Mouse (Mus musculus): ENCODE measurements around the gene BC049352. TPM values are rescaled to one million over a fixed set of nuclear protein-coding genes. Genes with fewer than 3 reads are reported as not detected.

Gene BC049352
- polyA plus RNA-seq, 1 experiment: not detected

- Histone ChIP-seq H3K4me1 (ENCODE audit: control insufficient read depth, insufficient read depth, low read length) (no peaks in the 10 kb centered on the region), H3K4me3 (replicated peaks; ENCODE audit: extremely low read depth, low read depth, low read length) (no peak overlapping the region)
- WGBS: 48% methylated on average over 7 of the region's 7 CpGs
- no peak for DNase-seq
- TF ChIP-seq POLR2A (IDR thresholded peaks at IDR 0.05; ENCODE audit: borderline replicate concordance, extremely low read depth, low read depth, low read length): no peak
- TF ChIP-seq CTCF (IDR thresholded peaks at IDR 0.05; ENCODE audit: insufficient read depth, low read length): no peak
Measured at GRCm38 (mm10) chr9:45236744-45237143, 54.9 kb downstream of the BC049352 start.

- TF ChIP-seq CTCF (IDR thresholded peaks at IDR 0.05; ENCODE audit: insufficient read depth, low read length): no peak
- TF ChIP-seq POLR2A (IDR thresholded peaks at IDR 0.05; ENCODE audit: borderline replicate concordance, extremely low read depth, low read depth, low read length): no peak
- Histone ChIP-seq H3K4me1 (ENCODE audit: control insufficient read depth, insufficient read depth, low read length) (no peaks in the 10 kb centered on the region), H3K4me3 (replicated peaks; ENCODE audit: extremely low read depth, low read depth, low read length) (no peak overlapping the region)
- DNase-seq: no peak
- 69% methylated on average over 5 of the region's 5 CpGs for WGBS
Measured at GRCm38 (mm10) chr9:45241397-45241796, 59.6 kb downstream of the BC049352 start.

DNA sequence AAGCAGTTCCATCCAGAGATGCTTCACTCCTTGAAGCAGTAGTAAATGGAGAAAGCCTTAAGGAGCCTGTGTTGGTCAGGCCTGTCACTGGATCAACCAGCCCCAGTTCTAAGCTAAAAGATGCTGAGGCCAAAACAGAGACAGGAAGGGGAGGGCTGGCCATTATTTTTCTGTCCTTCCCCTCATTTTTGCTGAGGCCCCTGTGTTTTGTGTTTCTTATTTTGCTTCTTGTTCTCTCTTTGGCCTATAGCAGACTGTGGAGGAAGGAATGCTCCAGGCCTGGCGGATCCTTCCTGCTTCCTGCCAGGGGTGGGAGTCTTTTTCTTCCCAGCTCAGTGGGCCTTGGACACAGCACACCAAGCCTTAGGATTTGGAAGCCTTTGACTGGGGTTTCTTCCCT lies 63.6 kb downstream of the BC049352 start:
- Histone ChIP-seq H3K4me3 (replicated peaks; ENCODE audit: extremely low read depth, low read depth, low read length) (no peak overlapping the region), H3K4me1 (ENCODE audit: control insufficient read depth, insufficient read depth, low read length) (no peaks in the 10 kb centered on the region)
- no peak for DNase-seq
- TF ChIP-seq CTCF (IDR thresholded peaks at IDR 0.05; ENCODE audit: insufficient read depth, low read length) (no peak), POLR2A (IDR thresholded peaks at IDR 0.05; ENCODE audit: borderline replicate concordance, extremely low read depth, low read depth, low read length) (no peak)
- 64% methylated on average over 1 of the region's 1 CpGs for WGBS

DNA sequence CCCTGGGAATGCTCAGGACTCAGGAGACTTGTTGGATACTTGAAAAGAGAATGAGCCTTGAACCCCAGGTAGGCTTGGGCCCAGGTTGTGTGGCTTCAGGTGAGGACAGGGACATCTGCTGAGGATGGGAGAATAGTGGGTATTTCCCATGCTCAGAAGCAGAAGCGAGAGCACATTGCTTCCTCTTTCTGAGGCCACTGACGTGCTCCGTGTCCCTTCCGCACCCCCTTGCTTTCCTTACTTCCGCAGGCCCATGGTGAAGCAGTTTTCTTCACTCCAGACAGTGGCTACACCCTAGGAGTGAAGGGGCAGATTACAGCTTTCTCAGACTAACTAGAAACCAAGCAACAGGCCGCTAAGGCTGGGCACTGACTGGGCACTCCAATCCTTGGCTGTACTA lies 64.3 kb downstream of the BC049352 start:
- TF ChIP-seq CTCF (IDR thresholded peaks at IDR 0.05; ENCODE audit: insufficient read depth, low read length): no peak
- TF ChIP-seq POLR2A (IDR thresholded peaks at IDR 0.05; ENCODE audit: borderline replicate concordance, extremely low read depth, low read depth, low read length): no peak
- no peaks in the 10 kb centered on the region for H3K4me1 ChIP-seq (ENCODE audit: control insufficient read depth, insufficient read depth, low read length)
- no peak for DNase-seq
- 72% methylated on average over 6 of the region's 6 CpGs for WGBS
- no peak overlapping the region for H3K4me3 ChIP-seq (replicated peaks; ENCODE audit: extremely low read depth, low read depth, low read length)

- H3K4me1 ChIP-seq (ENCODE audit: control insufficient read depth, insufficient read depth, low read length): no peaks in the 10 kb centered on the region
- no peak overlapping the region for H3K4me3 ChIP-seq (replicated peaks; ENCODE audit: extremely low read depth, low read depth, low read length)
- no peak for DNase-seq
- TF ChIP-seq POLR2A (IDR thresholded peaks at IDR 0.05; ENCODE audit: borderline replicate concordance, extremely low read depth, low read depth, low read length): no peak
- TF ChIP-seq CTCF (IDR thresholded peaks at IDR 0.05; ENCODE audit: insufficient read depth, low read length): no peak
- WGBS: 54% methylated on average over 2 of the region's 2 CpGs
Measured at GRCm38 (mm10) chr9:45247536-45247935, 65.7 kb downstream of the BC049352 start.

DNA sequence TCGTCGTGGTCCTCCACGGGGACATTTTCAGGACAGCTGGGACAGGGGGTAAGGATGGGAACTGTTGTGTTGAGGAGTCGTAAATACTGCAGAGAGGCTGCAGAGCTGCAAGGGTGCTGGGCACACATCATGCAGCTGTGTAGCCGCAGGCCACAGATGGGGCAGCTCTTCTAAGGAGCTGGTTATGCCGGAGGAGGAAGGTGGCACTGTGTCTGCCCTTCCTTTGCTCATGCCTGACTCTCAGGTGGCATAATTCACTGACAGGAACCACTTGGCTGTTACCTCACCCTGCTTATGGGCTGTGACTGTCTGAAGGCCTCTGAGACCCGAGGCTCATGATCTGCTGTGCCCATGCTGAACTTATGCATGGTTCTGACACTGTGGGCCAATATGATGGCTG lies 68.5 kb downstream of the BC049352 start:
- Histone ChIP-seq H3K4me1 (ENCODE audit: control insufficient read depth, insufficient read depth, low read length) (no peaks in the 10 kb centered on the region), H3K4me3 (replicated peaks; ENCODE audit: extremely low read depth, low read depth, low read length) (no peak overlapping the region)
- DNase-seq: no peak
- 81% methylated on average over 7 of the region's 7 CpGs for WGBS
- TF ChIP-seq CTCF (IDR thresholded peaks at IDR 0.05; ENCODE audit: insufficient read depth, low read length) (no peak), POLR2A (IDR thresholded peaks at IDR 0.05; ENCODE audit: borderline replicate concordance, extremely low read depth, low read depth, low read length) (no peak)

DNA sequence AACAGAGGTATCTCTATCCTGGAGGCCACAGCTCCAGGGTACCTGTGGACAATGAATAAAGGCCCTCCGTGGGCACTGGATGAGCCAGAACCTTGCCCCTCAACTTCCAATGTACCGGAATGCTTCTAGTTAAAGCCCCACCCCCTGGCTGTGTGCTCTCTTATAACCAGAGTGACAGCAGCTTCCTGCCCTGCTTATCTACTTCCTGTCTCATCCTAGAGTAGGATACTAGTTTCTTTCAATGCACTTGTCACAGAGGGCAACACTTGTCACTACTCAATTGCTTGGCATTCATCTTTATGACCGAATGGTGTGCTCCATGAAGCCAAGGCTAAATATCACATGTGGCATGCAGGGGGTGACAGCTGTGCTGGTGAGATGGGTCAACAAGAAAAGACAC lies 69.5 kb downstream of the BC049352 start:
- TF ChIP-seq POLR2A (IDR thresholded peaks at IDR 0.05; ENCODE audit: borderline replicate concordance, extremely low read depth, low read depth, low read length): no peak
- no peak for TF ChIP-seq CTCF (IDR thresholded peaks at IDR 0.05; ENCODE audit: insufficient read depth, low read length)
- no peak overlapping the region for H3K4me3 ChIP-seq (replicated peaks; ENCODE audit: extremely low read depth, low read depth, low read length)
- no peaks in the 10 kb centered on the region for H3K4me1 ChIP-seq (ENCODE audit: control insufficient read depth, insufficient read depth, low read length)
- 44% methylated on average over 3 of the region's 3 CpGs for WGBS
- no peak for DNase-seq

GRCm38 (mm10) chr9:45251990-45252389 lies 70.2 kb downstream of the BC049352 start:
- no peak for DNase-seq
- no peak for TF ChIP-seq CTCF (IDR thresholded peaks at IDR 0.05; ENCODE audit: insufficient read depth, low read length)
- TF ChIP-seq POLR2A (IDR thresholded peaks at IDR 0.05; ENCODE audit: borderline replicate concordance, extremely low read depth, low read depth, low read length): no peak
- no peak overlapping the region for H3K4me3 ChIP-seq (replicated peaks; ENCODE audit: extremely low read depth, low read depth, low read length)
- WGBS: 48% methylated on average over 4 of the region's 4 CpGs
- H3K4me1 ChIP-seq (ENCODE audit: control insufficient read depth, insufficient read depth, low read length): no peaks in the 10 kb centered on the region

DNA sequence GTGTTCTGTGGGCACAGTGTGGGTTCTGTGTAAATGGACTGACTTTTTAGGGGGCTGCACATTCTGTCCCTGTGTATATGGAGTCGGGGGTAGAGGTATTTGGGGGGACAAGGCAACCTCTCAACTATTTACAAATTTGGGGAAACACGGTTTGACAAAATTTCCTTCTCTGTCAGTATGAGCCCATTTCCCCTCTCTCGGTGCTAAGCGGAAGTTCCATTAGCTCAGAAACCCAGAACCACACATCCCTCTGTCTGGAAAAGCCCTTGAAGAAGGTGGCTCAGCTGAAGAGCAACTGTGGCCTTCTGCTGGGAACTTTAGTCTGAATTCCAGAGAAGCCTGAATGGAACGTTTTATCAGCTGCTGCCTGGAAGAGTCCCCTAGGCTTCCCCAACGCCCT lies 70.6 kb downstream of the BC049352 start:
- DNase-seq: no peak
- WGBS: 52% methylated on average over 6 of the region's 6 CpGs
- TF ChIP-seq CTCF (IDR thresholded peaks at IDR 0.05; ENCODE audit: insufficient read depth, low read length) (no peak), POLR2A (IDR thresholded peaks at IDR 0.05; ENCODE audit: borderline replicate concordance, extremely low read depth, low read depth, low read length) (no peak)
- Histone ChIP-seq H3K4me3 (replicated peaks; ENCODE audit: extremely low read depth, low read depth, low read length) (no peak overlapping the region), H3K4me1 (ENCODE audit: control insufficient read depth, insufficient read depth, low read length) (no peaks in the 10 kb centered on the region)

DNA sequence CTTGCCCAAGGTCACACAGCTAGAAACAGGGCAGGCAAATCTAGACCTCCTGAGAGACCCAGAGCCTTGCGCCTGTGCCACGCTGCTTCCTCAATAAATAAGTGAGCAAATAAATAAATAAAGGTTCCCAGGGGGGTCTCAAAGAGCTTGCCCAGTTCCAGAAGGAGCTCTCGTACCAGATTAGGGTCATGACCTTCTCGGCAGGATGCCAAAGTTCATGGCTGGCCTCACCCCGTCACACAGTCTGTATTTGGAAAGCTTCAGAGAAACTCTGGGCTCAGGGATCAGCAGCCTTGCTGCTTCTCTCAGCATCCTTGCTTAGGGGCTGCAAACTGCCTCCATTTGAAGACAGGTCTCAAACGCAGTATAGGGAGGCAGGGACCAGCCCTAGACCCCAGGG lies 72.2 kb downstream of the BC049352 start:
- no peak overlapping the region for H3K4me3 ChIP-seq (replicated peaks; ENCODE audit: extremely low read depth, low read depth, low read length)
- WGBS: 51% methylated on average over 6 of the region's 6 CpGs
- DNase-seq: no peak

More for the DNA sequence above, 72.2 kb downstream of the BC049352 start:
- TF ChIP-seq POLR2A (IDR thresholded peaks at IDR 0.05; ENCODE audit: borderline replicate concordance, extremely low read depth, low read depth, low read length): no peak
- no peak for TF ChIP-seq CTCF (IDR thresholded peaks at IDR 0.05; ENCODE audit: insufficient read depth, low read length)
- no peaks in the 10 kb centered on the region for H3K4me1 ChIP-seq (ENCODE audit: control insufficient read depth, insufficient read depth, low read length)
